Mouse (Mus musculus) lung, postnatal 36 days (tissue): Measurements from ENCODE around the gene Gdpd5.
"Not testable (repeated sequence)": the region's sequence is repeated elsewhere in the genome, so short reads cannot be mapped to it uniquely, and the experiment has no call there.

ENCODE experiments used
- DNase-seq: peaks from one replicate; pipeline ENCODE4 v3.0.0; 2022; ENCODE audit warnings: mixed read lengths

Gene Gdpd5

GRCm38 (mm10) chr7:99366716-99367115 is 14.5 kb upstream of the Gdpd5 start:
- DNase-seq, result no peak

GRCm38 (mm10) chr7:99374325-99374724 is 6.9 kb upstream of the Gdpd5 start:
- DNase-seq, result not testable (repeated sequence)

GRCm38 (mm10) chr7:99375455-99375854 is 5.8 kb upstream of the Gdpd5 start:
- peak; percentile 91 for DNase-seq

- DNase-seq, result no peak
These were observed 2.3 kb upstream of the Gdpd5 start for GRCm38 (mm10) chr7:99378870-99379269.

- no peak for DNase-seq
These were observed 562 bp upstream of the Gdpd5 start for GRCm38 (mm10) chr7:99380491-99381213.

- peak; percentile 35 for DNase-seq
These were observed 1.1 kb downstream of the Gdpd5 start for GRCm38 (mm10) chr7:99382088-99383000.

GRCm38 (mm10) chr7:99383246-99383645 is 2.0 kb downstream of the Gdpd5 start:
- peak; percentile 65 for DNase-seq

GRCm38 (mm10) chr7:99384101-99384611 is 2.9 kb downstream of the Gdpd5 start:
- DNase-seq, result peak; percentile 67

GRCm38 (mm10) chr7:99386030-99386429 is 4.8 kb downstream of the Gdpd5 start:
- DNase-seq, result no peak

GRCm38 (mm10) chr7:99386811-99387210 is 5.6 kb downstream of the Gdpd5 start:
- DNase-seq, result no peak

- no peak for DNase-seq
These were observed 6.1 kb downstream of the Gdpd5 start for GRCm38 (mm10) chr7:99387356-99387755.

GRCm38 (mm10) chr7:99390559-99390958 is 9.3 kb downstream of the Gdpd5 start:
- DNase-seq, result no peak

GRCm38 (mm10) chr7:99392696-99393095 is 11.5 kb downstream of the Gdpd5 start:
- DNase-seq, result no peak

GRCm38 (mm10) chr7:99393711-99394325 is 12.6 kb downstream of the Gdpd5 start:
- DNase-seq, result no peak

- no peak for DNase-seq
These were observed 14.2 kb downstream of the Gdpd5 start for GRCm38 (mm10) chr7:99395385-99395784.

- DNase-seq, result no peak
These were observed 14.8 kb downstream of the Gdpd5 start for GRCm38 (mm10) chr7:99395908-99396616.

- peak; percentile 58 for DNase-seq
These were observed 15.9 kb downstream of the Gdpd5 start for GRCm38 (mm10) chr7:99396994-99397659.

GRCm38 (mm10) chr7:99401373-99401772 is 20.2 kb downstream of the Gdpd5 start:
- DNase-seq, result peak; percentile 7

GRCm38 (mm10) chr7:99402477-99402876 is 21.3 kb downstream of the Gdpd5 start:
- DNase-seq, result peak; percentile 11

GRCm38 (mm10) chr7:99403254-99403653 is 22.0 kb downstream of the Gdpd5 start:
- DNase-seq, result peak; percentile 41

GRCm38 (mm10) chr7:99404031-99404735 is 23.0 kb downstream of the Gdpd5 start:
- DNase-seq, result no peak
